Mouse (Mus musculus): ENCODE measurements around the gene Trhde. TPM values are rescaled to one million over a fixed set of nuclear protein-coding genes. Genes with fewer than 3 reads are reported as not detected.

The Trhde gene
- polyA plus RNA-seq, 1 experiment from 2014 or later, result 0.42 TPM

DNA sequence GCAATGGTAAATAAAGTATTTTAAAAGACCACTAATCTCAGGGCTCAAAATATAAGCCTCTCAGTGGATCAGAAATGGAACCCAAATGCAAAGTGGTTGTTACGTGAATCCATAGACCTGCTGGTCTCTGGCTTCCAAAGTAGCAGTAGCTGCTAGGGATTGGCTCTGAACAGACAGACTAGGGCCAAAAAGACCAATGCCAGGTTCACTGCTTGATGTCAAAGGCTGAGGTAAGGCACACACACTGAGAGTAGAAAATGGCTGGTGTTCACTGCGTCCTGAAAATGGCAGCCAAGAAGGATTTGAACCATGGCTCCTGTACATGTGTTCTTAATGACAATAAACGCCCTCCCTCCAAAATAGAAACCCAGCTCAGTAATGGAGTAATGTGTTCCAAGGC, 209.1 kb downstream of the Trhde start:
- Histone ChIP-seq H3K9me3 (ENCODE audit: control insufficient read depth, low read length) (no peaks in the 10 kb centered on the region), H3K27ac (ENCODE audit: low read depth, low read length) (no peak overlapping the region), H3K4me2 (replicated peaks; ENCODE audit: low read depth, low read length) (no peak overlapping the region), H3K27me3 (ENCODE audit: control insufficient read depth, insufficient read depth, low read length) (no peaks in the 10 kb centered on the region), H3K4me1 (ENCODE audit: control insufficient read depth, insufficient read depth, low read length) (no peaks in the 10 kb centered on the region), H3K9ac (ENCODE audit: low read depth, low read length) (no peak overlapping the region), H3K4me3 (ENCODE audit: low read length) (no peak overlapping the region), H3K36me3 (ENCODE audit: control insufficient read depth, insufficient read depth, low read length) (no peaks in the 10 kb centered on the region)
- WGBS, result 76% methylated on average over 3 of the region's 3 CpGs
- ATAC-seq (ENCODE audit: low FRiP score, low TSS enrichment), result no peak

- Histone ChIP-seq H3K4me1 (ENCODE audit: control insufficient read depth, insufficient read depth, low read length) (no peaks in the 10 kb centered on the region), H3K27ac (ENCODE audit: low read depth, low read length) (no peak overlapping the region), H3K9me3 (ENCODE audit: control insufficient read depth, low read length) (no peaks in the 10 kb centered on the region), H3K4me3 (ENCODE audit: low read length) (no peak overlapping the region), H3K27me3 (ENCODE audit: control insufficient read depth, insufficient read depth, low read length) (no peaks in the 10 kb centered on the region), H3K4me2 (replicated peaks; ENCODE audit: low read depth, low read length) (no peak overlapping the region), H3K36me3 (ENCODE audit: control insufficient read depth, insufficient read depth, low read length) (no peaks in the 10 kb centered on the region), H3K9ac (ENCODE audit: low read depth, low read length) (no peak overlapping the region)
- 74% methylated on average over 2 of the region's 2 CpGs for WGBS
- ATAC-seq (ENCODE audit: low FRiP score, low TSS enrichment), result no peak
Observed at GRCm38 (mm10) chr10:114578926-114579325, 223.2 kb downstream of the Trhde start.

GRCm38 (mm10) chr10:114567891-114568290, 234.2 kb downstream of the Trhde start:
- no peak for ATAC-seq (ENCODE audit: low FRiP score, low TSS enrichment)
- Histone ChIP-seq H3K4me1 (ENCODE audit: control insufficient read depth, insufficient read depth, low read length) (no peaks in the 10 kb centered on the region), H3K27ac (ENCODE audit: low read depth, low read length) (no peak overlapping the region), H3K9ac (ENCODE audit: low read depth, low read length) (no peak overlapping the region), H3K27me3 (ENCODE audit: control insufficient read depth, insufficient read depth, low read length) (no peaks in the 10 kb centered on the region), H3K9me3 (ENCODE audit: control insufficient read depth, low read length) (no peaks in the 10 kb centered on the region), H3K4me3 (ENCODE audit: low read length) (no peak overlapping the region), H3K36me3 (ENCODE audit: control insufficient read depth, insufficient read depth, low read length) (no peaks in the 10 kb centered on the region), H3K4me2 (replicated peaks; ENCODE audit: low read depth, low read length) (no peak overlapping the region)
- 80% methylated on average over 1 of the region's 1 CpGs for WGBS

DNA sequence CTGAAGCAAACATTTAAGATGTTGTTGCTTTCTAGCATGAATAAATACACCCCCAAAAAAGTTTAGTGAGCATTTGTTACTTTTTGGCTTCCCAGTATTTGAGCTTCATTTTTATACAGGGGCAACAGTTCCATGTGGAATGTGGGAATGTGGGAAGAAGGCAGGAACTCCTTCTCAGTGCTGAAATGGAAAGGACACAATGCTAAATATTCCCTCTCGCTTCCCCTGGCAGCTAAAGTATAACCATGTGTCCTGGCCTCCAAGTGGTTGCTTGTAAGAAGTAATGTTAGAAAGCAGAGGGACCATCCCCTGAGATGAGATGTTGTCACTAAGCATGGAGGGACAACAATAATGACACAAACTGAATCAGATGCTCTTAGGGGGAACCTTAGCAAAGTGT, 292.9 kb downstream of the Trhde start:
- no peaks in the 10 kb centered on the region for H3K4me1 ChIP-seq (ENCODE audit: control insufficient read depth, insufficient read depth, low read length)
- no peak overlapping the region for H3K4me2 ChIP-seq (replicated peaks; ENCODE audit: low read depth, low read length)
- H3K9me3 ChIP-seq (ENCODE audit: control insufficient read depth, low read length), result no peaks in the 10 kb centered on the region
- H3K27me3 ChIP-seq (ENCODE audit: control insufficient read depth, insufficient read depth, low read length), result no peaks in the 10 kb centered on the region
- H3K9ac ChIP-seq (ENCODE audit: low read depth, low read length), result no peak overlapping the region
- WGBS, result 81% methylated on average over 1 of the region's 1 CpGs
- H3K27ac ChIP-seq (ENCODE audit: low read depth, low read length), result no peak overlapping the region
- H3K36me3 ChIP-seq (ENCODE audit: control insufficient read depth, insufficient read depth, low read length), result no peaks in the 10 kb centered on the region
- no peak overlapping the region for H3K4me3 ChIP-seq (ENCODE audit: low read length)
- ATAC-seq (ENCODE audit: low FRiP score, low TSS enrichment), result no peak

DNA sequence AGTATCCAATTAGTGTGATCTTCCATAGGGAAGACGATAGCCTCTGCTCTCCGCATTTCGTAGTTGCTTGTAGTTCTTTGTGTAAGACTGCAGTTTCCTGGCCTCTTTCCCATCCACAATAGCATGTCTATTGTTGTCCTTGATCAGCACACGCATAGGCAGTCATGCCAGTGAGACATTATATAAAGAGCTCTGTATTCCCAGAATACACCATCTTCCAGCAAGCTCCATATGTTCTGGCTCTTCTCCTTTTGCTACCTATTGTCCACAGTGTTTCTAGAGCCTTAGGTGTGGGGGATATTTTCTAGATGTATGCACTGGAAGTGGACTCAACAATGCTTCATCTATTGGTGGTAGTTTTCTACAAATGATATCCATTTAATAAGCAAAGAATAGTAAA, 313.3 kb downstream of the Trhde start:
- Histone ChIP-seq H3K36me3 (ENCODE audit: control insufficient read depth, insufficient read depth, low read length) (no peaks in the 10 kb centered on the region), H3K4me1 (ENCODE audit: control insufficient read depth, insufficient read depth, low read length) (no peaks in the 10 kb centered on the region), H3K27me3 (ENCODE audit: control insufficient read depth, insufficient read depth, low read length) (no peaks in the 10 kb centered on the region), H3K9me3 (ENCODE audit: control insufficient read depth, low read length) (no peaks in the 10 kb centered on the region), H3K4me2 (replicated peaks; ENCODE audit: low read depth, low read length) (no peak overlapping the region), H3K4me3 (ENCODE audit: low read length) (no peak overlapping the region), H3K9ac (ENCODE audit: low read depth, low read length) (no peak overlapping the region), H3K27ac (ENCODE audit: low read depth, low read length) (no peak overlapping the region)
- WGBS, result 92% methylated on average over 4 of the region's 4 CpGs
- ATAC-seq (ENCODE audit: low FRiP score, low TSS enrichment), result no peak

DNA sequence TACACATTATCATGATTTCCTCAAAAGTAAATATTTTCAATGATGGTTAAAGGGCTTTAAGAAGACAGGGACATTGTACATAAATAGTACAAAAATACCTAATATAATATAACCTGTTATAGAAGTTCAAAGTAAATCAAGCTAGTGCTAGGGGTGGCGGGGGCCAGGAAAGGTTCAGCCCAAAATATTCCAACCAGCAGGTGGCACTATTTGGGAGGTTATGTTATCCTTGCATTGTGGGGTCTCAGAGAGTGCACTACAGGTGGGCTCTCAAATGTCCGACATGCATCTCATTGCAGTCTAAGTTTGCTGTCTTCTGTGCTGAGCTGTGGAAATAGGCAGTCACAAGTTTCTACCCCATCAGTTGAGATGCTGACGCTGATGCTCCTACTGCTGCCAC, 346.5 kb downstream of the Trhde start:
- Histone ChIP-seq H3K4me1 (ENCODE audit: control insufficient read depth, insufficient read depth, low read length) (no peaks in the 10 kb centered on the region), H3K36me3 (ENCODE audit: control insufficient read depth, insufficient read depth, low read length) (no peaks in the 10 kb centered on the region), H3K9me3 (ENCODE audit: control insufficient read depth, low read length) (no peaks in the 10 kb centered on the region), H3K9ac (ENCODE audit: low read depth, low read length) (no peak overlapping the region), H3K27me3 (ENCODE audit: control insufficient read depth, insufficient read depth, low read length) (no peaks in the 10 kb centered on the region), H3K4me3 (ENCODE audit: low read length) (no peak overlapping the region), H3K27ac (ENCODE audit: low read depth, low read length) (no peak overlapping the region), H3K4me2 (replicated peaks; ENCODE audit: low read depth, low read length) (no peak overlapping the region)
- ATAC-seq (ENCODE audit: low FRiP score, low TSS enrichment), result no peak
- 78% methylated on average over 3 of the region's 3 CpGs for WGBS

DNA sequence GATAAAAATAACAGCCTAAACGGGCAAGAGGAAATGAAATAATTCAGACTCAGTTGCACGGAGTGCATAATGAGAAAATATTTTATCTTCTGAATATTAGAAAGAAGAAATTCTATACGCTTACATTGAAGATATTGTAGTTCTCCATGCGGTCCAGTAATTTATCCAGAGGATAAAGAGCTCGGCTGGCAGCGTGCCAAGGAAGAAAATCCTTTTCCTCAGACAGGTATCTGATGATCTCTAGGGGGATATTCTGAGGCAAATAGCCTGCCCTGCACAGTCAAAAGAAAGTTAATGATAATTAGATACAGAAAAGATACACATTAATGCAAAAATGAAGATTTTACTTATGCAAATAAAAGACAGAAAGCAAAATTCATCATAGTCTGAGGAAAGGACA, 354.0 kb downstream of the Trhde start:
- Histone ChIP-seq H3K9me3 (ENCODE audit: control insufficient read depth, low read length) (no peaks in the 10 kb centered on the region), H3K36me3 (ENCODE audit: control insufficient read depth, insufficient read depth, low read length) (no peaks in the 10 kb centered on the region), H3K4me2 (replicated peaks; ENCODE audit: low read depth, low read length) (no peak overlapping the region), H3K4me3 (ENCODE audit: low read length) (no peak overlapping the region), H3K9ac (ENCODE audit: low read depth, low read length) (no peak overlapping the region), H3K27ac (ENCODE audit: low read depth, low read length) (no peak overlapping the region), H3K4me1 (ENCODE audit: control insufficient read depth, insufficient read depth, low read length) (no peaks in the 10 kb centered on the region), H3K27me3 (ENCODE audit: control insufficient read depth, insufficient read depth, low read length) (no peaks in the 10 kb centered on the region)
- WGBS, result 87% methylated on average over 6 of the region's 6 CpGs
- ATAC-seq (ENCODE audit: low FRiP score, low TSS enrichment), result no peak

DNA sequence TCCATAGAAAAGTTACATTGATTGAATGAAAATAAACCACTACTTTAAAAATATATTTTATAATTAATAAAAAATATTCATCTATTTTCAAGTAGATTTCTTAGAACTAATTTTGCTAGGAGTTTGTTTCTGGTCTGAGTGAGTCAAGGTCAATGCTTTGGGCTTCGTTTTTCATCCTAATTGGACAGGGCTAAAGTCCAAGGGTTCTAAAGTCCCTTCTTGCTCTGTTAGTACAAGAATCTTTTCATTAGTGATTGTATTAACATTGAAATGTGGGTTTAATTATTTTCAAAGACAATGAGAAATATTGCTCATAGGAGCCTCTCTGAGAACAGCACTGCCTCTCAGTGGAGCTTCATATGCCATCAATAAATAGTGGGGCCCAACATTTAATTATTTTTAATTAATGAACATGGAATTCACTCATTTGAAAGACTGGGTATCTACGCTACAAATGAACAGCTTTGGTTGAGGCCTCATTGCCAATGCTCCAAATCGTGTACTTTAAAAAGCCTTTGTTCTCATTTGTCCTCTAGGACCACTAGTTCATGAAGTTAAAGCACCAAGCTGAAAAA, 383.1 kb downstream of the Trhde start:
- 76% methylated on average over 3 of the region's 3 CpGs for WGBS
- H3K4me3 ChIP-seq (ENCODE audit: low read length), result no peak overlapping the region
- H3K9ac ChIP-seq (ENCODE audit: low read depth, low read length), result no peak overlapping the region
- no peaks in the 10 kb centered on the region for H3K27me3 ChIP-seq (ENCODE audit: control insufficient read depth, insufficient read depth, low read length)
- no peaks in the 10 kb centered on the region for H3K36me3 ChIP-seq (ENCODE audit: control insufficient read depth, insufficient read depth, low read length)
- ATAC-seq (ENCODE audit: low FRiP score, low TSS enrichment), result no peak
- no peaks in the 10 kb centered on the region for H3K4me1 ChIP-seq (ENCODE audit: control insufficient read depth, insufficient read depth, low read length)
- H3K9me3 ChIP-seq (ENCODE audit: control insufficient read depth, low read length), result no peaks in the 10 kb centered on the region
- H3K27ac ChIP-seq (ENCODE audit: low read depth, low read length), result no peak overlapping the region
- no peak overlapping the region for H3K4me2 ChIP-seq (replicated peaks; ENCODE audit: low read depth, low read length)

GRCm38 (mm10) chr10:114415717-114416116, 386.4 kb downstream of the Trhde start:
- no peaks in the 10 kb centered on the region for H3K4me1 ChIP-seq (ENCODE audit: control insufficient read depth, insufficient read depth, low read length)
- no peaks in the 10 kb centered on the region for H3K9me3 ChIP-seq (ENCODE audit: control insufficient read depth, low read length)
- H3K27ac ChIP-seq (ENCODE audit: low read depth, low read length), result no peak overlapping the region
- no peak overlapping the region for H3K9ac ChIP-seq (ENCODE audit: low read depth, low read length)
- no peak overlapping the region for H3K4me2 ChIP-seq (replicated peaks; ENCODE audit: low read depth, low read length)
- no peak overlapping the region for H3K4me3 ChIP-seq (ENCODE audit: low read length)
- H3K27me3 ChIP-seq (ENCODE audit: control insufficient read depth, insufficient read depth, low read length), result no peaks in the 10 kb centered on the region
- ATAC-seq (ENCODE audit: low FRiP score, low TSS enrichment), result no peak
- WGBS, result 82% methylated on average over 2 of the region's 2 CpGs
- no peaks in the 10 kb centered on the region for H3K36me3 ChIP-seq (ENCODE audit: control insufficient read depth, insufficient read depth, low read length)
